Mouse (Mus musculus): Measurements from ENCODE around the gene Gpx2. TPM values are rescaled to one million over a fixed set of nuclear protein-coding genes. Genes with fewer than 3 reads are reported as not detected.
"Not testable (repeated sequence)": the region's sequence is repeated elsewhere in the genome, so short reads cannot be mapped to it uniquely, and the experiment has no call there.

Gene Gpx2
- polyA plus RNA-seq, 1 experiment = not detected

- H3K36me3 ChIP-seq (ENCODE audit: control insufficient read depth, insufficient read depth) = no peaks in the 10 kb centered on the region
- TF ChIP-seq USF1 (IDR thresholded peaks at IDR 0.05; ENCODE audit: low read depth) (no peak), POLR2AphosphoS2 (IDR thresholded peaks at IDR 0.05; ENCODE audit: insufficient read length, low read depth) (no peak), MYOG (IDR thresholded peaks at IDR 0.05; ENCODE audit: control insufficient read depth in 1 of 3, insufficient read depth in 1 of 3, insufficient read length in 2 of 3, low read depth in 2 of 3) (no peak), TCF3 (IDR thresholded peaks at IDR 0.05; ENCODE audit: insufficient read length, low read depth) (no peak), SRF (IDR thresholded peaks at IDR 0.05; ENCODE audit: control insufficient read depth, insufficient read length, low read depth) (no peak), E2F4 (IDR thresholded peaks at IDR 0.05; ENCODE audit: insufficient read depth) (no peak), POLR2A (IDR thresholded peaks at IDR 0.05; ENCODE audit: insufficient read length, low read depth) (no peak), MAX (IDR thresholded peaks at IDR 0.05; ENCODE audit: low read depth) (no peak), TCF12 (IDR thresholded peaks at IDR 0.05; ENCODE audit: insufficient read depth, poor library complexity, severe bottlenecking) (no peak)
- H3ac ChIP-seq (ENCODE audit: control insufficient read depth, insufficient read length) = no peak overlapping the region
- H3K79me2 ChIP-seq (ENCODE audit: control insufficient read depth, insufficient read depth) = no peaks in the 10 kb centered on the region
- H3K4me3 ChIP-seq = no peak overlapping the region
- H3K27me3 ChIP-seq (ENCODE audit: control insufficient read depth, insufficient read depth, insufficient read length) = peaks cover 16% of the 10 kb centered on the region
- H3K4me2 ChIP-seq (ENCODE audit: low read depth) = no peak overlapping the region
These were observed 7.7 kb upstream of the Gpx2 start for GRCm38 (mm10) chr12:76803028-76803427.

- Histone ChIP-seq H3K27me3 (ENCODE audit: control insufficient read depth, insufficient read depth, insufficient read length) (peaks cover 40% of the 10 kb centered on the region), H3K4me3 (no peak overlapping the region), H3ac (ENCODE audit: control insufficient read depth, insufficient read length) (no peak overlapping the region), H3K36me3 (ENCODE audit: control insufficient read depth, insufficient read depth) (no peaks in the 10 kb centered on the region), H3K4me2 (ENCODE audit: low read depth) (no peak overlapping the region), H3K79me2 (ENCODE audit: control insufficient read depth, insufficient read depth) (no peaks in the 10 kb centered on the region)
- no peak for TF ChIP-seq MYOG (IDR thresholded peaks at IDR 0.05; ENCODE audit: control insufficient read depth in 1 of 3, insufficient read depth in 1 of 3, insufficient read length in 2 of 3, low read depth in 2 of 3)
- TF ChIP-seq MYOD1 (IDR thresholded peaks at IDR 0.05; ENCODE audit: control insufficient read depth in 1 of 3, insufficient read length in 2 of 3, low read depth in 2 of 3) = no peak
- no peak for TF ChIP-seq TCF12 (IDR thresholded peaks at IDR 0.05; ENCODE audit: insufficient read depth, poor library complexity, severe bottlenecking)
- TF ChIP-seq CEBPB (IDR thresholded peaks at IDR 0.05; ENCODE audit: insufficient read depth, poor library complexity, severe bottlenecking) = no peak
- TF ChIP-seq USF1 (IDR thresholded peaks at IDR 0.05; ENCODE audit: low read depth) = no peak
- no peak for TF ChIP-seq TCF3 (IDR thresholded peaks at IDR 0.05; ENCODE audit: insufficient read length, low read depth)
- TF ChIP-seq E2F4 (IDR thresholded peaks at IDR 0.05; ENCODE audit: insufficient read depth) = no peak
- no peak for TF ChIP-seq REST (IDR thresholded peaks at IDR 0.05; ENCODE audit: insufficient read depth, insufficient read length)
- no peak for TF ChIP-seq POLR2AphosphoS2 (IDR thresholded peaks at IDR 0.05; ENCODE audit: insufficient read length, low read depth)
- TF ChIP-seq POLR2A (IDR thresholded peaks at IDR 0.05; ENCODE audit: insufficient read length, low read depth) = no peak
- no peak for TF ChIP-seq MAX (IDR thresholded peaks at IDR 0.05; ENCODE audit: low read depth)
- TF ChIP-seq SRF (IDR thresholded peaks at IDR 0.05; ENCODE audit: control insufficient read depth, insufficient read length, low read depth) = no peak
These were observed 2.8 kb upstream of the Gpx2 start for GRCm38 (mm10) chr12:76798008-76798720.

- H3K4me2 ChIP-seq (ENCODE audit: low read depth) = no peak overlapping the region
- TF ChIP-seq MAX (IDR thresholded peaks at IDR 0.05; ENCODE audit: low read depth) = no peak
- TF ChIP-seq CEBPB (IDR thresholded peaks at IDR 0.05; ENCODE audit: insufficient read depth, poor library complexity, severe bottlenecking) = no peak
- no peak for TF ChIP-seq POLR2AphosphoS2 (IDR thresholded peaks at IDR 0.05; ENCODE audit: insufficient read length, low read depth)
- TF ChIP-seq REST (IDR thresholded peaks at IDR 0.05; ENCODE audit: insufficient read depth, insufficient read length) = no peak
- TF ChIP-seq MYOG (IDR thresholded peaks at IDR 0.05; ENCODE audit: control insufficient read depth in 1 of 3, insufficient read depth in 1 of 3, insufficient read length in 2 of 3, low read depth in 2 of 3) = no peak
- no peak for TF ChIP-seq MYOD1 (IDR thresholded peaks at IDR 0.05; ENCODE audit: control insufficient read depth in 1 of 3, insufficient read length in 2 of 3, low read depth in 2 of 3)
- no peak for TF ChIP-seq TCF3 (IDR thresholded peaks at IDR 0.05; ENCODE audit: insufficient read length, low read depth)
- no peak for TF ChIP-seq SRF (IDR thresholded peaks at IDR 0.05; ENCODE audit: control insufficient read depth, insufficient read length, low read depth)
- TF ChIP-seq POLR2A (IDR thresholded peaks at IDR 0.05; ENCODE audit: insufficient read length, low read depth) = no peak
- no peak for TF ChIP-seq TCF12 (IDR thresholded peaks at IDR 0.05; ENCODE audit: insufficient read depth, poor library complexity, severe bottlenecking)
- no peaks in the 10 kb centered on the region for H3K79me2 ChIP-seq (ENCODE audit: control insufficient read depth, insufficient read depth)
- no peak overlapping the region for H3K4me3 ChIP-seq
- H3K27me3 ChIP-seq (ENCODE audit: control insufficient read depth, insufficient read depth, insufficient read length) = peaks cover 40% of the 10 kb centered on the region
- H3ac ChIP-seq (ENCODE audit: control insufficient read depth, insufficient read length) = no peak overlapping the region
- no peaks in the 10 kb centered on the region for H3K36me3 ChIP-seq (ENCODE audit: control insufficient read depth, insufficient read depth)
These were observed 1.7 kb upstream of the Gpx2 start for GRCm38 (mm10) chr12:76796938-76797539.

DNA sequence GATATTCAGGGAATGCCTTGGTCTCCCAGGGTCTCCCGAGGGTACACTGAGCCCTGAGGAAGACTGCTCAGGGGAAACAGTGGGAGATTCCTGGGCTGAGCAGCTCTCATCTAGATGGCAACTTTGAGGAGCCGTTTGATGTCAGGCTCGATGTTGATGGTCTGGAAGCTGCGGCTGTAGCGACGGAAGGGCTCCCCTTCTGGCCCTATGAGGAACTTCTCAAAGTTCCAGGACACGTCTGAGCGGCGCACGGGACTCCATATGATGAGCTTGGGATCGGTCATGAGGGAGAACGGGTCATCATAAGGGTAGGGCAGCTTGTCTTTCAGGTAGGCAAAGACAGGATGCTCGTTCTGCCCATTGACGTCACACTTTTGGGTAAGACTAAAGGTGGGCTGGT, 2.8 kb downstream of the Gpx2 start:
- not testable (repeated sequence) for H3K4me2 ChIP-seq (ENCODE audit: low read depth); H3K79me2 ChIP-seq (ENCODE audit: control insufficient read depth, insufficient read depth); H3ac ChIP-seq (ENCODE audit: control insufficient read depth, insufficient read length); H3K36me3 ChIP-seq (ENCODE audit: control insufficient read depth, insufficient read depth); H3K4me3 ChIP-seq
- peaks cover 32% of the 10 kb centered on the region for H3K27me3 ChIP-seq (ENCODE audit: control insufficient read depth, insufficient read depth, insufficient read length)
